Mouse (Mus musculus) MEL-GATA-1-ER (cell line): Measurements from ENCODE around the gene Taok3.
A peak's percentile ranks its signal among the peaks of the same experiment; 100 is the strongest.

Source experiments
- DNase-seq: peaks from one replicate; pipeline ENCODE4 v3.0.0-alpha.2; 2012; ENCODE audit warnings: low read depth; ENCODE audit errors: extremely low read depth

The Taok3 gene

GRCm38 (mm10) chr5:117140374-117140773 is 20.4 kb downstream of the Taok3 start:
- DNase-seq, result no peak

GRCm38 (mm10) chr5:117143721-117144135 is 23.8 kb downstream of the Taok3 start:
- DNase-seq, result no peak

DNA sequence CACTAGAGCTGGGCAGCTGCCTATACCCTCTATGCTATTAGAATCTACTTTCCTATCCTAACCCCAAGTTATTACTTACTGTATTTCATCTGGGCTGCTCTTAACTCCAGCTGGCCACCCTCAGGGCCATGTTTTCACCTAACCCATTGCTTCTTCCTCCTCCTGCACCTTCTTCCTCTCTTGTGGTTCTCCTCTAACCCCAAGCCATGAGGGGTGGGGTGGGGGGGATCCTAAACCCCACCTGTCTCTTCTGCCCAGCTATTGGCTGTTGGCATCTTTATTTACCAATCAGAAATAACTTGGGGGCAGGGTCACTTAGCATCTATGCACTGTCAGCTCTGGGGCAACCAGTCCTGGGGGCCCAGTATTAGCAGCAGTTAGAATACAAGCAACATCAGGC is 26.2 kb downstream of the Taok3 start:
- no peak for DNase-seq

- DNase-seq, result no peak
These were observed 27.5 kb downstream of the Taok3 start for GRCm38 (mm10) chr5:117147187-117148095.

GRCm38 (mm10) chr5:117149054-117149942 is 29.4 kb downstream of the Taok3 start:
- peak; percentile 60 for DNase-seq

- no peak for DNase-seq
These were observed 30.1 kb downstream of the Taok3 start for GRCm38 (mm10) chr5:117150068-117150467.

DNA sequence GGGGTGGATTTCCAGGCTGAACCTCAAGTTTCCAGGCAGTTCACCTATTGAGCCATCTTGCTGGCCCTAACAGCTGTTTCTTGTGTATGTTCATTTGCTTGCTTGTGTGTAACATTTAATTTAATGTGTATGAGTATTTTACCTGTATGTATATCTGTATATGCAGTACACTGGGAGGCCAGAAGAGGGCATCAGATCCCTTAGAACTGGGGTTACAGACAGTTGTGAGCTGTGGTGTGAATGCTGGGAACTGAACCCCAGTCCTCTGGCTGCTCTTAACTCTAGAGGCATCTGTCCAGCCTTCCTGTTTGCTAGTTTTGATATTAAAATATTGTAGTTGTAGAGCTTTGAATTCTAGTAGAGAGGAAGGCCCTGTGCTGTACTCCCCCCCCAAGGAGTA is 33.0 kb downstream of the Taok3 start:
- DNase-seq, result no peak

GRCm38 (mm10) chr5:117153527-117154091 is 33.7 kb downstream of the Taok3 start:
- DNase-seq, result no peak

GRCm38 (mm10) chr5:117158335-117159018 is 38.5 kb downstream of the Taok3 start:
- no peak for DNase-seq

GRCm38 (mm10) chr5:117159326-117159725 is 39.4 kb downstream of the Taok3 start:
- no peak for DNase-seq

DNA sequence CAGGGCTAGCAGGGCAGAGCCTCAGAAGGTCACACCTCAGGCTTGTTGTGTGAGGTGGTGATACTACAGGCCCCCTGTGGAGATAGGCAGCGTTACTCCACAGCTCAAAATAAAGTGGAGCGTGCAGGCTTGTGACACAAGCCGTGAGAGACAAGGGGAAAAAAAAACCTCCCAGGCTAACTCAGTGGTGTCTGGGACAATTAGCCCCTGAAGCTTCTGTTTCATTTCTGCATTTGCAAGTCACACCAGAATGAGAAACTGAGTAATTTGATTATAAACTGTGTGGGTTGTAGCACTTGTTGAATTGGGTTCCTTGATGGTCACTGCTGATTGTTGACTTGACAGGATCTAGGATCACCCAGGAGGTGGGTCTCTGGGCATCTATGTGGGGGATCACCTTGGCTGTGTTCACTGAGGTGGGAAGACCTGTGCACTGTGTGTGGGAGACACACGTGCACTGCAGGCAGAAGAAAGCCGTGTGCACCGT is 39.9 kb downstream of the Taok3 start:
- no peak for DNase-seq

GRCm38 (mm10) chr5:117160499-117160898 is 40.6 kb downstream of the Taok3 start:
- no peak for DNase-seq

GRCm38 (mm10) chr5:117163790-117164189 is 43.9 kb downstream of the Taok3 start:
- DNase-seq, result no peak

DNA sequence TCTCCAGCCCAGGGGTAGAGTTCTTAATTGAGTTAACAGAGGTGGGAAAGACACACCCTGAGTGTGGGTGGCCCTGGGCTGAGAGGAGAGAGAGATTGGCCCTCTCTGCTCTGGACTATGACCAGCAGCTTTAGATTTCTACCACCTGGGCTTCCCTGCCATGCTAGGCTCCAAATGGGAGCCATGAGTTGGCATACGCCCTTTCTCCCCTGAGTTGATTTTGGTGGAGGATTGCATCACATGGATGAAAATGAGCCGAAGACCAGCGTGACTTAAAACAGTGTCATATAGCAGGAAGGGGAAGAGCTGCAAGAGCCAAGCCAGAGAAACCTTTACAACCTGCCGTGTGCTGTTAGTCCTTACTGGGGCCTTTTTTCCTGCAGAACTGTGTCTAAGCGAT is 44.6 kb downstream of the Taok3 start:
- no peak for DNase-seq

DNA sequence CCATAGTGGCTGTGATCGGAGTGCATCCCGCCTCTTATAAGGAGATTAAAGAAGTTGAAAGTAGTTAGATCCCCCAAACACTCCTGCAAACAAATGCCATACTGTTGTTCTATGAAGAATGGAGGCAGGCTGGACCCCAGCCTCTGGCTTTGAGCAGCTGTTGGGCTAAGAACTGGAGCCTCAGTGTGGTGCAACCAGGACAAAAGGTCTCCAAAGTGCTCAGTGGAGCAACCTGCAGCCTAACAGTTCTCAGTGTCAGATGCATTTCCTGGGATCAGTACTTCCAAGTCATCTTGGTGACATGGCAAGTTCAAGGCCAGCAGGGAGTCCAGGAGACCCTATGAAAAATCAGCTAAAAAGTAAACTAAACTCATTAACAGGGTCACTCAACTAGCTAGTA is 45.0 kb downstream of the Taok3 start:
- no peak for DNase-seq

GRCm38 (mm10) chr5:117165946-117166345 is 46.0 kb downstream of the Taok3 start:
- no peak for DNase-seq

DNA sequence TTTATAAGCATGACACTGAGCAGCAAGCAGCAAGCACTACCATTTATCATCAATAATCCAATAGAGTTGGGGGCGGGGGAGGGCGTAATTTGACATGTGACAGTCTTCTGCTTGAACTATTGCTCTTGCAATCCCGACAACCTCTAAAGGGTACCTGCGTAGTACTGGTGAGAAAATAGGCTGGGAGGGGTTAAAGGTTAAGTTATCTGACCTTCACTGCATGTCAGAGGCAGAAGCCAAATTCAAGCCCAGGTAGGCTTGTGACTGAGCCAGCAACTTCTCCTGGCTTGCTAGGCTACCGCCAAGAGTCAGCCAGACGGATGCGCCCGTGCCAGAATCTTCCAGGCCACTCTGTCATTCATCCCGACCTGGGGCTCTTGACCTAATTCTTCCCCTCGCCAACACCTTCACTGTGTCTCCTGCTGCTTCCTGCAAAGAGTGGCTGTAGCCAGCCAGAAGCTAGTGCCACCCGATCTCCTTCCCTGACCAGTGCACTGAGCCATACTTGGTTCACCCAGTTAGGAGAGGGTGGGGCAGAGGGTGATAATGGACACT is 47.0 kb downstream of the Taok3 start:
- DNase-seq, result no peak

DNA sequence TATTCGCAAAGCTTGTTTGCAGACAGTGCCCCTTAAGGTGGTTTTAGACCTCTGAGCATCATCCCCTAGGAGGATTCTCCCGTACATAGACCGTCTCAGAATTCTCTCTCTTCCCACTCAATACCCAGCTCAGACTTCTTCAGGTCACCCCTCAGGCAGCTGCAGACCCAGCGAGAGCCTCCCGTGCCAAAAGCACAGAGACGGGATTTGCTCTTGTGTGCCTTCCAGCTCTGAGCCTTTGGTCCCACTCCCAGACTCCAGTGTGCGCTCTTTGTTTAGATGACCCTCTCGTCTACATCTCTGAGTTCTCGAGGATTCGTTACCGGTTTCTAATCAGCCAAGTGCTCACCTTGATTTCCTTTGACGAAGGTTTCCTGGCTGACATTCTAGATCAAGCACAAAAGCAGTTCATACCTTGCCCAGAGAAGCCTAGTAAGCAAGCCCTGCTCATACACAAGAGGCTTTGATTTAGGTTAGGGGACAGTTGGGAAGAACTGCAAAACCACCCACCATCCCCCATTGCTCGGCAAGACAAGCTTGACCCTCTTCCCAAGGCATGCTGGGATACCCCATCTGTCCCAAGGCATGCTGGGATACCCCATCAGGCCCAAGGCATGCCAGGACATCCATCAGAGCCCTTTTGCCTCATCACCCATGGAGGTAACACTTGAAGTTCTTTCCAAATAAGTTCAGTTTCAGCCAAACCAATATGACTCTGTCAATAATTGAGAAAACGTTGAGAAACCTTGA is 48.6 kb downstream of the Taok3 start:
- no peak for DNase-seq

DNA sequence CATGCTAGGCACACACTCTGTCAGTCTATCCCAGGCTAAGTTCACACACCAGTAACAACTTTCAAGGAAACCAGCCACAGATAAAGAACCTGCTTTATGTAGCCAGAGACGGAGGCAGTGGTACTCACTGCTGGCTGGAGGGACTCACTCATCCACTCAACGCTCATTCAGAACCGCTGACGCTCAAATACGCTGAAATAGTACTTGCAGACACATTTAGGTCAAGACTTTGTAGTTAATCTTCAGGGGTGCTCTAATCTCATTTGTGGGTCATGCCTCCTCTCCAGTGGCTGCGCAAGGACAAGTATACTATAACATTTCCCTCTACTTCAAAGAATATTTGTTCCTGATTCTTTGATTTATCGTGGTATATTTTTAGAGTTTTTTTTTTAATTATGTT is 54.1 kb downstream of the Taok3 start:
- no peak for DNase-seq

DNA sequence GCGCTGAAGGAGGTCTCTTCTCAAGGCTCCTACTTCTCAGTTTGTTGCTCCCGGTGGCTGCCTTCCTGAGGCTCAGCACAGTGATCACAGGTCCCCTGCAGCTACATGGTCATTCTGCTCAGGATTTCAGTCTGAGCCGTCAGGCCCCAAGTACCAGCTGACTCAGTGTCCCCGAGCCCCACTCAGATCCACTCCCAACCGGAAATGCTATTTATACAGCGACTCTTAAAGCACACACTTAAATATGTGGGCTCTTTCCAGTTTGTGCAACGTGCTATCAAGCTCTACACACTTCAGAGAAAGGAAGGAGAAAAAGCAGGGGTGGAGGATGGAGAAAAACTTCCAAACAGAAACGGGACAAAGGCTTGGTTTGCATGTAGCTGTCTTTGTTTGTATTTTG is 56.0 kb downstream of the Taok3 start:
- DNase-seq, result no peak
